In genomic region chr13:102131459-102131858, GRCm38 (mm10) we compare ENCODE assay signal across 22 mouse cellular contexts.
"Had no signal": no experiment of that assay in that cellular context is flagged by ENCODE, and none has a peak within 500 bp of the region (broad histone marks: within the 10 kb centered on the region; RNA-seq: fewer than 3 reads in every experiment).

No protein-coding gene starts in this region.

- H3K36me3 ChIP-seq: heart, embryonic 12.5 days; intestine, embryonic 15.5 days; limb, embryonic 13.5 days; limb, embryonic 15.5 days; liver, embryonic 12.5 days had no signal

- H3K9me3 ChIP-seq: heart, embryonic 12.5 days; intestine, embryonic 15.5 days; limb, embryonic 13.5 days; limb, embryonic 15.5 days; liver, embryonic 12.5 days had no signal

- H3K4me1 ChIP-seq: heart, embryonic 12.5 days; intestine, embryonic 15.5 days; limb, embryonic 13.5 days; limb, embryonic 15.5 days; liver, embryonic 12.5 days had no signal

- H3K4me2 ChIP-seq: heart, embryonic 12.5 days; hindbrain, embryonic 14.5 days; intestine, embryonic 15.5 days; limb, embryonic 13.5 days; limb, embryonic 15.5 days; liver, embryonic 12.5 days had no signal

- H3K4me3 ChIP-seq: heart, adult 2 months; heart, embryonic 12.5 days; intestine, embryonic 15.5 days; limb, embryonic 13.5 days; limb, embryonic 15.5 days; liver, embryonic 12.5 days had no signal

- ATAC-seq: hindbrain, embryonic 16.5 days; inflammation-experienced regulatory T-cells, adult 6 months; intestine, postnatal 0 days; liver, embryonic 12.5 days had no signal

- H3K27ac ChIP-seq: heart, adult 2 months; hindbrain, embryonic 14.5 days; intestine, embryonic 15.5 days; limb, embryonic 13.5 days; limb, embryonic 15.5 days; liver, embryonic 12.5 days; liver, embryonic 14.5 days had no signal

- DNase-seq: gastrocnemius, postnatal 14 days; gastrocnemius, postnatal 36 days; heart, adult 11 months; heart, adult 2 months; heart, postnatal 10 days; heart, postnatal 4 days; kidney, adult 18-20 months; kidney, adult 8-10 months; kidney, postnatal 10 days; kidney, postnatal 25 days; kidney, postnatal 4 days; layer of hippocampus, adult 9-11 months had no signal

- H3K27me3 ChIP-seq: heart, embryonic 12.5 days; intestine, embryonic 15.5 days; limb, embryonic 13.5 days; limb, embryonic 15.5 days; liver, embryonic 12.5 days had no signal

- H3K9ac ChIP-seq: heart, embryonic 12.5 days; hindbrain, embryonic 14.5 days; intestine, embryonic 15.5 days; limb, embryonic 13.5 days; limb, embryonic 15.5 days; liver, embryonic 12.5 days; liver, embryonic 14.5 days had no signal
